Mouse (Mus musculus) urinary bladder, postnatal 25 days (tissue): ENCODE results near the gene Olfr1231.

Source experiments
- DNase-seq: peaks from one replicate; pipeline ENCODE4 v3.0.0; 2022; ENCODE audit warnings: low spot score

Olfr1231 gene

GRCm38 (mm10) chr2:89306974-89307373, at the start of gene Olfr1231:
Gene Olfr1231 (minus strand): TSS chr2:89307074.
- DNase-seq = no peak

GRCm38 (mm10) chr2:89342298-89342697, 35.4 kb upstream of the Olfr1231 start, which contains the start of gene Olfr1233:
Gene Olfr1233 (minus strand): TSS chr2:89342398.
- no peak for DNase-seq

- DNase-seq = no peak
These were observed 22.7 kb upstream of the Olfr1231 start, which contains the start of gene Olfr1232 for GRCm38 (mm10) chr2:89329575-89329974. Gene Olfr1232 (minus strand): TSS chr2:89329675.

- no peak for DNase-seq
These were observed 9.7 kb downstream of the Olfr1231 start, which contains the start of gene Olfr1230 for GRCm38 (mm10) chr2:89297168-89297567. Gene Olfr1230 (minus strand): TSS chr2:89297268.

GRCm38 (mm10) chr2:89287914-89288313, 19.0 kb downstream of the Olfr1231 start, which contains the start of gene Olfr1229:
Gene Olfr1229 (minus strand): TSS chr2:89288014.
- DNase-seq = no peak

GRCm38 (mm10) chr2:89253962-89254361, 52.9 kb downstream of the Olfr1231 start, which contains the start of gene Olfr1228:
Gene Olfr1228 (minus strand): TSS chr2:89254062.
- DNase-seq = no peak
